Mouse (Mus musculus) cerebellum, postnatal 4 days (tissue): ENCODE data around the gene Pfdn5.

Source experiments
- DNase-seq, 2 experiments: peaks; one replicate each; pipeline ENCODE4 v3.0.0; 2022; ENCODE audit warnings: low spot score in 2 of 2, mixed read lengths in 1 of 2

The Pfdn5 gene

GRCm38 (mm10) chr15:102326022-102326576, at the start of gene Pfdn5:
Pfdn5 (plus strand) TSS chr15:102326116.
- peak; percentile 57 to 83 for DNase-seq

GRCm38 (mm10) chr15:102278726-102279091, 47.2 kb upstream of the Pfdn5 start:
- no peak for DNase-seq

GRCm38 (mm10) chr15:102279092-102279782, 46.7 kb upstream of the Pfdn5 start, which contains the start of gene Mfsd5:
Mfsd5 (plus strand) TSS chr15:102279454.
- peak; percentile 66 to 92 for DNase-seq

- no peak for DNase-seq
Measured at GRCm38 (mm10) chr15:102279783-102280520, 46.0 kb upstream of the Pfdn5 start.

- no peak for DNase-seq
Measured at GRCm38 (mm10) chr15:102280623-102281022, 45.3 kb upstream of the Pfdn5 start.

GRCm38 (mm10) chr15:102282463-102283292, 43.2 kb upstream of the Pfdn5 start:
- DNase-seq: no peak

GRCm38 (mm10) chr15:102283648-102284047, 42.3 kb upstream of the Pfdn5 start:
- DNase-seq: no peak

GRCm38 (mm10) chr15:102287395-102287794, 38.5 kb upstream of the Pfdn5 start:
- no peak for DNase-seq

GRCm38 (mm10) chr15:102295633-102296367, 30.1 kb upstream of the Pfdn5 start, which contains the start of gene Espl1:
Espl1 (plus strand) TSS chr15:102296266.
- DNase-seq: peak; percentile 88 to 95

GRCm38 (mm10) chr15:102296368-102297006, 29.4 kb upstream of the Pfdn5 start:
- DNase-seq: no peak

- no peak for DNase-seq
Measured at GRCm38 (mm10) chr15:102302542-102302941, 23.4 kb upstream of the Pfdn5 start.

- no peak for DNase-seq
Measured at GRCm38 (mm10) chr15:102308717-102309116, 17.2 kb upstream of the Pfdn5 start.

GRCm38 (mm10) chr15:102310074-102310845, 15.7 kb upstream of the Pfdn5 start:
- DNase-seq: no peak

GRCm38 (mm10) chr15:102311489-102311888, 14.4 kb upstream of the Pfdn5 start:
- no peak for DNase-seq

GRCm38 (mm10) chr15:102315292-102315691, 10.6 kb upstream of the Pfdn5 start:
- no peak for DNase-seq

GRCm38 (mm10) chr15:102316263-102316662, 9.7 kb upstream of the Pfdn5 start:
- peak in 1 of 2 experiments; percentile 49 for DNase-seq

- DNase-seq: no peak
Measured at GRCm38 (mm10) chr15:102324654-102325473, 1.1 kb upstream of the Pfdn5 start.

GRCm38 (mm10) chr15:102326892-102327291, 976 bp downstream of the Pfdn5 start:
- no peak for DNase-seq

GRCm38 (mm10) chr15:102331610-102332015, 5.7 kb downstream of the Pfdn5 start, which contains the start of gene Myg1:
Myg1 (plus strand) TSS chr15:102331709.
- DNase-seq: peak; percentile 51 to 70
